In genomic region chr12:76992891-76993529, GRCm38 (mm10) we compare ENCODE assay signal across 12 mouse cellular contexts. TPM values are rescaled to one million over a fixed set of nuclear protein-coding genes. Genes with fewer than 3 reads are reported as not detected.
A peak's percentile ranks its signal among the peaks of the same experiment; 100 is the strongest.
DNase-seq lines count a peak whose midpoint lies in the region; ATAC-seq lines count a peak whose summit lies in the region.
"Had no signal": no experiment of that assay in that cellular context is flagged by ENCODE, and none has a peak within 500 bp of the region (broad histone marks: within the 10 kb centered on the region; RNA-seq: fewer than 3 reads in every experiment).

No protein-coding gene starts in this region.

- no peak overlapping the region for H3K4me3 ChIP-seq in midbrain, embryonic 15.5 days
- H3K4me3 ChIP-seq in intestine, embryonic 16.5 days (ENCODE audit: low read length): no peak overlapping the region
- H3K4me3 ChIP-seq: embryonic facial prominence, embryonic 13.5 days; myocyte had no signal

- H3K36me3 ChIP-seq in midbrain, embryonic 15.5 days (replicated peaks): no peaks in the 10 kb centered on the region
- no peaks in the 10 kb centered on the region for H3K36me3 ChIP-seq in intestine, embryonic 16.5 days (ENCODE audit: control insufficient read depth, insufficient read depth, low read length)
- H3K36me3 ChIP-seq: embryonic facial prominence, embryonic 13.5 days; G1E had no signal

- ATAC-seq in midbrain, embryonic 15.5 days (replicated peaks): no peak
- ATAC-seq in intestine, embryonic 16.5 days: no peak

- no peak overlapping the region for H3K27ac ChIP-seq in midbrain, embryonic 15.5 days
- H3K27ac ChIP-seq in intestine, embryonic 16.5 days (ENCODE audit: low read length): no peak overlapping the region
- H3K27ac ChIP-seq: embryonic facial prominence, embryonic 13.5 days had no signal

- no peaks in the 10 kb centered on the region for H3K4me1 ChIP-seq in midbrain, embryonic 15.5 days
- H3K4me1 ChIP-seq in intestine, embryonic 16.5 days (ENCODE audit: control insufficient read depth, insufficient read depth, low read length): no peaks in the 10 kb centered on the region
- H3K4me1 ChIP-seq: embryonic facial prominence, embryonic 13.5 days had no signal

- H3K9me3 ChIP-seq in midbrain, embryonic 15.5 days: no peaks in the 10 kb centered on the region
- H3K9me3 ChIP-seq in intestine, embryonic 16.5 days (ENCODE audit: control insufficient read depth, low read length): no peaks in the 10 kb centered on the region
- H3K9me3 ChIP-seq: embryonic facial prominence, embryonic 13.5 days; G1E had no signal

- 93% methylated on average over 16 of the region's 16 CpGs for WGBS in midbrain, embryonic 15.5 days
- 89% methylated on average over 16 of the region's 16 CpGs for WGBS in intestine, embryonic 16.5 days

- no peaks in the 10 kb centered on the region for H3K27me3 ChIP-seq in midbrain, embryonic 15.5 days (replicated peaks)
- H3K27me3 ChIP-seq in intestine, embryonic 16.5 days (replicated peaks; ENCODE audit: control insufficient read depth, insufficient read depth, low read length): no peaks in the 10 kb centered on the region
- H3K27me3 ChIP-seq: embryonic facial prominence, embryonic 13.5 days had no signal

- H3K9ac ChIP-seq in midbrain, embryonic 15.5 days: no peak overlapping the region
- H3K9ac ChIP-seq in intestine, embryonic 16.5 days (ENCODE audit: low read depth, low read length): no peak overlapping the region
- H3K9ac ChIP-seq: embryonic facial prominence, embryonic 13.5 days had no signal

- no peak overlapping the region for H3K4me2 ChIP-seq in midbrain, embryonic 15.5 days
- H3K4me2 ChIP-seq in intestine, embryonic 16.5 days (ENCODE audit: low read depth, low read length): no peak overlapping the region
- H3K4me2 ChIP-seq: embryonic facial prominence, embryonic 13.5 days had no signal

- DNase-seq in gastrocnemius, postnatal 10 days: peak; percentile 39
- DNase-seq in gastrocnemius, adult 8-10 months (ENCODE audit: low spot score in 2 of 2): no peak
- peak; percentile 86 for DNase-seq in cerebellum, adult 9-11 months
- peak; percentile 53 for DNase-seq in layer of hippocampus, adult 9-11 months
- peak; percentile 68 for DNase-seq in right cerebral cortex, postnatal 25 days
- DNase-seq in urinary bladder, adult 18-20 months (ENCODE audit: low spot score in 2 of 2): no peak
- DNase-seq: kidney, adult 11 months had no signal

RNA-seq across cellular contexts. Expression of gene Max, which starts 31.0 kb away (rescaled TPM):
- 10 to 100 TPM; 41.8 to 43.1 TPM for total RNA-seq in gastrocnemius, postnatal 10 days (2021)
- 10 to 100 TPM; 27.0 to 40.6 (median 31.6) TPM for total RNA-seq in gastrocnemius, adult 8-10 months (2022)
- polyA plus RNA-seq in midbrain, embryonic 15.5 days (2015; fragmentation: Nextera tagmentation; extraction: Ambion mirVana): 20.3 and 20.7 TPM in 2 replicates
- polyA plus RNA-seq in intestine, embryonic 16.5 days (2015; fragmentation: Nextera tagmentation; extraction: Ambion mirVana): 14.2 and 15.0 TPM in 2 replicates

Comparison
In these comparisons a context has a peak if more than half of its experiments do, and no peak if none do; other contexts are left out.
1. DNase-seq: peak in gastrocnemius, postnatal 10 days (single experiment), cerebellum, adult 9-11 months (single experiment), layer of hippocampus, adult 9-11 months (single experiment) and right cerebral cortex, postnatal 25 days (single experiment); none in gastrocnemius, adult 8-10 months (0 of 2) and urinary bladder, adult 18-20 months (0 of 2).